Mouse (Mus musculus) liver, embryonic 12.5 days (tissue): ENCODE measurements around the gene Zbtb7b. TPM values are rescaled to one million over a fixed set of nuclear protein-coding genes. Genes with fewer than 3 reads are reported as not detected.

ENCODE experiments used
- ATAC-seq: fragments of 200-750 bp; cut with Nextera tagmentation; 2 replicates; pipeline ENCODE4 v1.8.0; 2017; ENCODE audit warnings: moderate number of reproducible peaks, mild to moderate bottlenecking, moderate library complexity
- H3K27ac ChIP-seq: fragments of 300-500 bp; sonication (generic); 2 replicates; pipeline ENCODE4 v1.5.1; 2016; ENCODE audit warnings: mild to moderate bottlenecking
- H3K27me3 ChIP-seq: fragments of 300-500 bp; sonication (generic); replicated peaks from 2 replicates; pipeline ENCODE4 v1.6.1; 2016; ENCODE audit warnings: mild to moderate bottlenecking, moderate library complexity
- H3K36me3 ChIP-seq: fragments of 300-500 bp; sonication (generic); 2 replicates; pipeline ENCODE4 v1.6.1; 2016; ENCODE audit warnings: mild to moderate bottlenecking, moderate library complexity
- H3K4me1 ChIP-seq: fragments of 300-500 bp; sonication (generic); 2 replicates; pipeline ENCODE4 v1.6.1; 2016
- H3K4me2 ChIP-seq: fragments of 300-500 bp; sonication (generic); 2 replicates; pipeline ENCODE4 v1.6.1; 2016; ENCODE audit warnings: mild to moderate bottlenecking, moderate library complexity
- H3K4me3 ChIP-seq: fragments of 300-500 bp; sonication (generic); 2 replicates; pipeline ENCODE4 v1.5.1; 2016; ENCODE audit warnings: mild to moderate bottlenecking, moderate library complexity
- H3K9ac ChIP-seq: fragments of 300-500 bp; sonication (generic); 2 replicates; pipeline ENCODE4 v1.6.1; 2016; ENCODE audit warnings: mild to moderate bottlenecking, moderate library complexity
- H3K9me3 ChIP-seq: fragments of 300-500 bp; sonication (generic); replicated peaks from 2 replicates; pipeline ENCODE4 v1.6.1; 2016; ENCODE audit warnings: mild to moderate bottlenecking, moderate library complexity
- WGBS: fragments of 180-500 bp; shearing (Covaris S2); methylation state at CpG from one replicate; pipeline ENCODE4 v1.1.7; 2016; ENCODE audit not compliant: insufficient replicate concordance; 5-methylcytosine and 5-hydroxymethylcytosine counted together
- polyA plus RNA-seq: library from polyadenylated mRNA; unstranded; fragments of >200 nt; fragmentation: Nextera tagmentation; extraction: Ambion mirVana; gene quantifications from 2 replicates; pipeline ENCODE4 v1.2.1, GENCODE M21; 2016

Zbtb7b gene
- polyA plus RNA-seq, 1 experiment from 2014 or later: 1.6 TPM

- ATAC-seq: no peak
- H3K4me3 ChIP-seq: 0 out of 2 replicates have a peak overlapping the region, but pooled peaks have one; percentile 5
- no peaks in the 10 kb centered on the region for H3K36me3 ChIP-seq
- WGBS: 57% methylated on average over 17 of the region's 17 CpGs
- H3K27me3 ChIP-seq: peaks cover 23% of the 10 kb centered on the region
- no peaks in the 10 kb centered on the region for H3K9me3 ChIP-seq
- no peak overlapping the region for H3K9ac ChIP-seq
- peak overlapping the region; percentile 32 for H3K4me2 ChIP-seq
- H3K4me1 ChIP-seq: peaks cover 64% of the 10 kb centered on the region
- no peak overlapping the region for H3K27ac ChIP-seq
Observed at GRCm38 (mm10) chr3:89386438-89387420, 7.8 kb downstream of the Zbtb7b start.

DNA sequence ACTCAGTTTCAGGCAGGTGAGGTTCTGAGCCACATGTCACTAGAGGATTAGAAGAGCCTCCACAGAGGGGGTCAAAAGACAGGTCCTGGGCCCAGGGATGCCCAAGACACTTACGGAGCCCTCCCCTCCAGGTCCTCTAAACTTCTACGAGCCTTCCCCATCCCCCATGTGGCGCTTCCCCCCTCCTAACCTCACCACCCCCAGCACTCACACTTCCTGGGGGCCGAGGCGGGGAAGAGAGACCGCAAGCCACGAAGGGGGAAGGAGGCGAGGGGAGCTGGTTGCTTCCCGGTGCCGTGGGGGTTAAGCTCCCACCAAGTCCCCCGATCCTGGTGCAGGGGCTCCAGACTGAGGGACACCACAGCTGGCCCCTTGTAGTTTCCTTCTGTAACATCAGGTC is 9.1 kb downstream of the Zbtb7b start:
- Histone ChIP-seq H3K9me3 (no peaks in the 10 kb centered on the region), H3K27ac (no peak overlapping the region), H3K9ac (no peak overlapping the region; the same call in 1 of the 2 replicates), H3K36me3 (peaks cover 9% of the 10 kb centered on the region), H3K4me3 (no peak overlapping the region), H3K4me2 (peak overlapping the region; percentile 19; the same call in 1 of the 2 replicates), H3K4me1 (peaks cover 51% of the 10 kb centered on the region), H3K27me3 (peaks cover 10% of the 10 kb centered on the region)
- 24% methylated on average over 9 of the region's 11 CpGs for WGBS
- no peak for ATAC-seq

GRCm38 (mm10) chr3:89384331-89385076 is 10.1 kb downstream of the Zbtb7b start:
- Histone ChIP-seq H3K4me2 (no peak overlapping the region), H3K27ac (no peak overlapping the region), H3K4me3 (no peak overlapping the region), H3K4me1 (peaks cover 43% of the 10 kb centered on the region), H3K9ac (no peak overlapping the region), H3K36me3 (peaks cover 18% of the 10 kb centered on the region), H3K9me3 (no peaks in the 10 kb centered on the region), H3K27me3 (peaks cover 6% of the 10 kb centered on the region; the same call in 1 of the 2 replicates)
- ATAC-seq: no peak
- 66% methylated on average over 12 of the region's 12 CpGs for WGBS

GRCm38 (mm10) chr3:89383651-89384255 is 10.8 kb downstream of the Zbtb7b start:
- no peak overlapping the region for H3K9ac ChIP-seq
- no peak for ATAC-seq
- H3K27me3 ChIP-seq: peaks cover 6% of the 10 kb centered on the region; the same call in 1 of the 2 replicates
- 83% methylated on average over 5 of the region's 5 CpGs for WGBS
- H3K27ac ChIP-seq: no peak overlapping the region
- H3K4me1 ChIP-seq: peaks cover 42% of the 10 kb centered on the region
- H3K4me2 ChIP-seq: no peak overlapping the region
- no peaks in the 10 kb centered on the region for H3K9me3 ChIP-seq
- no peak overlapping the region for H3K4me3 ChIP-seq
- peaks cover 20% of the 10 kb centered on the region for H3K36me3 ChIP-seq

GRCm38 (mm10) chr3:89382950-89383349 is 11.6 kb downstream of the Zbtb7b start:
- Histone ChIP-seq H3K9ac (no peak overlapping the region), H3K9me3 (no peaks in the 10 kb centered on the region), H3K4me1 (peaks cover 42% of the 10 kb centered on the region), H3K4me2 (no peak overlapping the region), H3K27me3 (peaks cover 6% of the 10 kb centered on the region; the same call in 1 of the 2 replicates), H3K36me3 (peaks cover 20% of the 10 kb centered on the region), H3K27ac (no peak overlapping the region), H3K4me3 (no peak overlapping the region)
- no peak for ATAC-seq
- 69% methylated on average over 5 of the region's 5 CpGs for WGBS

- Histone ChIP-seq H3K4me3 (no peak overlapping the region), H3K4me1 (peaks cover 38% of the 10 kb centered on the region), H3K36me3 (peaks cover 20% of the 10 kb centered on the region), H3K9me3 (no peaks in the 10 kb centered on the region), H3K9ac (no peak overlapping the region), H3K4me2 (no peak overlapping the region), H3K27ac (no peak overlapping the region), H3K27me3 (peaks cover 6% of the 10 kb centered on the region; the same call in 1 of the 2 replicates)
- WGBS: 75% methylated on average over 9 of the region's 9 CpGs
- ATAC-seq: no peak
Observed at GRCm38 (mm10) chr3:89382033-89382882, 12.3 kb downstream of the Zbtb7b start.

GRCm38 (mm10) chr3:89381233-89381632 is 13.3 kb downstream of the Zbtb7b start:
- Histone ChIP-seq H3K9me3 (no peaks in the 10 kb centered on the region), H3K4me2 (no peak overlapping the region), H3K4me3 (no peak overlapping the region), H3K4me1 (peaks cover 33% of the 10 kb centered on the region), H3K36me3 (peaks cover 20% of the 10 kb centered on the region), H3K27ac (no peak overlapping the region), H3K27me3 (peaks cover 6% of the 10 kb centered on the region; the same call in 1 of the 2 replicates), H3K9ac (no peak overlapping the region)
- ATAC-seq: no peak
- WGBS: 83% methylated on average over 11 of the region's 11 CpGs

GRCm38 (mm10) chr3:89380711-89381110 is 13.9 kb downstream of the Zbtb7b start:
- peaks cover 3% of the 10 kb centered on the region; the same call in 1 of the 2 replicates for H3K27me3 ChIP-seq
- peaks cover 20% of the 10 kb centered on the region for H3K36me3 ChIP-seq
- H3K4me1 ChIP-seq: peaks cover 30% of the 10 kb centered on the region
- ATAC-seq: no peak
- no peaks in the 10 kb centered on the region for H3K9me3 ChIP-seq
- H3K9ac ChIP-seq: no peak overlapping the region
- H3K27ac ChIP-seq: no peak overlapping the region
- H3K4me3 ChIP-seq: no peak overlapping the region
- no peak overlapping the region for H3K4me2 ChIP-seq
- WGBS: 87% methylated on average over 18 of the region's 18 CpGs

DNA sequence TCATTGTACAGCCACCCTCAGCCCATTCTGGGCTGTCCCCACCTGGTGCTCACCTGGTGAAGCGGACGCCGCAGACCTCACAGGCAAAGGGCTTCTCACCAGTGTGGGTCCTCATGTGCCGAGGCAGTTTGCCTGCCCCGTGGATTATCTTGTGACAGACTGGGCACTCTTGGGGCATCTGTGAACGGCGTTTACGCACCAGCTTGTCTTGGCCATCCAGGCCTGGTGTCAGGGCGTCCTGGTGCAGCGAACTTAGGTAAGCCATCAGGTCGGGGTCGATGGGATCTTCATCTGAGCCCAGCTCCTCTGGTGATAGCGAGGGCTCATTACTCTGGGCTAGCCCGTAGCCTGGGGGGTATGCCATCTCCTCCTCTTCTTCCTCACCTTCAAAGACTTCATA is 14.3 kb downstream of the Zbtb7b start:
- no peak for ATAC-seq
- no peaks in the 10 kb centered on the region; the same call in 1 of the 2 replicates for H3K27me3 ChIP-seq
- peaks cover 26% of the 10 kb centered on the region for H3K4me1 ChIP-seq
- H3K4me3 ChIP-seq: no peak overlapping the region
- no peak overlapping the region for H3K4me2 ChIP-seq
- no peak overlapping the region for H3K27ac ChIP-seq
- peaks cover 20% of the 10 kb centered on the region for H3K36me3 ChIP-seq
- no peak overlapping the region for H3K9ac ChIP-seq
- no peaks in the 10 kb centered on the region for H3K9me3 ChIP-seq
- 88% methylated on average over 14 of the region's 14 CpGs for WGBS

DNA sequence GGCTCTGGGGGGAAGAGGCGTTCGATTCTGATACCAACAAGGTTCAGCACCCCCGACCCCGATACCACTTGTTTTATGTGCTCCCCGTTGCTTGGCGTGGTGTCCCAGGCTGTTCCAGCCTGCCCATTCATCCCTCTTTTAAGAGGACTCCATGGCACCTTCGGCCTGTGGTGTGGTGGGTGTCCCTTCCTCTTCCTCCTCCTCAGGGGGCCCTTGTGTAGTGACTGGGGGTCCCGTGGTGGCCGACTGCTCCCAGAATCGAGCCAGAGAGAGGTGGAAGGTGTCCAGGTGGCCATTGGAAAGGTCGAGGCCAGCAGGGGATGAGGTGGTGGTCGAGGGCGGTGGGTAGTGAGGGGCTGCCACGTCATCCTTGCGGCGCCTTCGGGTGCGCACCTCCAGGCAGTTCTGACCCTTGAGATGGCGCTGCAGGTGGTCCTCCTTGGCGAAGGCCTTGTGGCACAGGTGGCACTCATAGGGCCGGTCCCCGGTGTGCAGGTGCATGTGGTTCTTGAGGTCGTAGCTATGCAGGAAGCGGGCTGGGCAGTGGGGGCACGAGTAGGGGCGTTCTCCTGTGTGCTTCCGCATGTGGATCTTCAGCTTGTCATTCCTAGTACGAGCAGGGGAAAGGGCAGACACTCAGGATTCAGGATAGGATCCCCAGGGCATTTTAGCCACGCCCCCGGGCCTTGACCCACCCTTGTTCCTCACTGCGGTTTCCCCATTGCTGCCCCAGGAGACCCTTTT is 15.0 kb downstream of the Zbtb7b start:
- Histone ChIP-seq H3K27me3 (no peaks in the 10 kb centered on the region; the same call in 1 of the 2 replicates), H3K36me3 (peaks cover 20% of the 10 kb centered on the region), H3K9me3 (no peaks in the 10 kb centered on the region), H3K9ac (no peak overlapping the region), H3K4me1 (peaks cover 19% of the 10 kb centered on the region), H3K4me2 (no peak overlapping the region), H3K4me3 (no peak overlapping the region), H3K27ac (no peak overlapping the region)
- no peak for ATAC-seq
- WGBS: 78% methylated on average over 31 of the region's 31 CpGs
